Mouse (Mus musculus) liver, postnatal 0 days (tissue): Measurements from ENCODE around the gene Tesk1.

Experiments used
- CTCF ChIP-seq: sonication (generic); IDR thresholded peaks from 2 replicates; pipeline ENCODE4 v1.5.1; 2016; ENCODE audit warnings: antibody characterized with exemption, low read depth
- EP300 ChIP-seq: IDR thresholded peaks from 2 replicates; pipeline ENCODE4 v1.6.1; 2016; ENCODE audit warnings: antibody characterized with exemption, low read depth, mild to moderate bottlenecking

- TF ChIP-seq CTCF (no peak), EP300 (no peak)
Measured at GRCm38 (mm10) chr4:43473636-43474035, 31.9 kb downstream of the Tesk1 start.
